8 mouse cellular contexts compared by ENCODE assay signal in genomic region chr2:90917999-90918698, GRCm38 (mm10). TPM values are rescaled to one million over a fixed set of nuclear protein-coding genes. Genes with fewer than 3 reads are reported as not detected.
A peak's percentile ranks its signal among the peaks of the same experiment; 100 is the strongest.
DNase-seq lines count a peak whose midpoint lies in the region; ATAC-seq and TF ChIP-seq lines count a peak whose summit lies in the region.

No protein-coding gene starts in this region.

- peak overlapping the region; percentile 99 for H3K27ac ChIP-seq in layer of hippocampus, adult 2 months
- H3K27ac ChIP-seq in hindbrain, embryonic 15.5 days (replicated peaks): peak overlapping the region; percentile 94
- peak overlapping the region; percentile 91 for H3K27ac ChIP-seq in neural tube, embryonic 13.5 days (replicated peaks)

- whole genome bisulfite sequencing in hindbrain, embryonic 15.5 days: 12% methylated on average over 15 of the region's 16 CpGs
- WGBS in neural tube, embryonic 13.5 days: 11% methylated on average over 15 of the region's 16 CpGs

- no peak for DNase-seq in layer of hippocampus, adult 2 months (ENCODE audit: low spot score in 2 of 2)
- no peak for DNase-seq in layer of hippocampus, postnatal 36 days
- peak; percentile 29 for DNase-seq in liver
- DNase-seq in right cerebral cortex, postnatal 14 days: no peak
- DNase-seq in natural killer cell, adult 2 months (ENCODE audit: low spot score in 2 of 2): no peak

- peaks cover 40% of the 10 kb centered on the region for H3K4me1 ChIP-seq in hindbrain, embryonic 15.5 days (replicated peaks)
- H3K4me1 ChIP-seq in neural tube, embryonic 13.5 days (replicated peaks): peaks cover 41% of the 10 kb centered on the region

- H3K4me2 ChIP-seq in hindbrain, embryonic 15.5 days: peak overlapping the region; percentile 96
- peak overlapping the region; percentile 88 for H3K4me2 ChIP-seq in neural tube, embryonic 13.5 days

- H3K4me3 ChIP-seq in layer of hippocampus, adult 2 months: peak overlapping the region; percentile 82
- H3K4me3 ChIP-seq in hindbrain, embryonic 15.5 days: peak overlapping the region; percentile 79
- H3K4me3 ChIP-seq in neural tube, embryonic 13.5 days: peak overlapping the region; percentile 58

- peak; percentile 59 for ATAC-seq in common myeloid progenitor, adult 5-6 weeks (replicated peaks; ENCODE audit: low read depth, poor library complexity, severe bottlenecking)
- peak; percentile 69 for ATAC-seq in hindbrain, embryonic 15.5 days (ENCODE audit: low FRiP score, low read depth)
- ATAC-seq in neural tube, embryonic 13.5 days (ENCODE audit: low read depth): peak; percentile 49

- H3K27me3 ChIP-seq in hindbrain, embryonic 15.5 days: no peaks in the 10 kb centered on the region
- no peaks in the 10 kb centered on the region for H3K27me3 ChIP-seq in neural tube, embryonic 13.5 days

- peak overlapping the region; percentile 95 for H3K9ac ChIP-seq in hindbrain, embryonic 15.5 days
- peak overlapping the region; percentile 90 for H3K9ac ChIP-seq in neural tube, embryonic 13.5 days

- no peak for TF ChIP-seq CTCF in layer of hippocampus, adult 2 months (conservative IDR thresholded peaks at IDR 0.05)

- peaks cover 8% of the 10 kb centered on the region for H3K36me3 ChIP-seq in hindbrain, embryonic 15.5 days
- H3K36me3 ChIP-seq in neural tube, embryonic 13.5 days: peaks cover 9% of the 10 kb centered on the region

- no peaks in the 10 kb centered on the region for H3K9me3 ChIP-seq in hindbrain, embryonic 15.5 days
- no peaks in the 10 kb centered on the region for H3K9me3 ChIP-seq in neural tube, embryonic 13.5 days

RNA-seq across cellular contexts. Expression of gene Ndufs3, which starts 13.5 kb away (rescaled TPM):
- 100 to 1,000 TPM; 224 to 255 TPM for total RNA-seq in layer of hippocampus, adult 2 months (2021)
- 100 to 1,000 TPM; 228 to 253 TPM for total RNA-seq in layer of hippocampus, postnatal 36 days (2021)
- total RNA-seq in common myeloid progenitor, adult 5-6 weeks (2017): 77.5 and 102 TPM in 2 replicates
- 208 and 220 TPM in 2 replicates for polyA plus RNA-seq in hindbrain, embryonic 15.5 days (2015; fragmentation: Nextera tagmentation; extraction: Ambion mirVana)
- 211 and 216 TPM in 2 replicates for polyA plus RNA-seq in neural tube, embryonic 13.5 days (2015; fragmentation: Nextera tagmentation; extraction: Ambion mirVana)

RNA-seq across cellular contexts. Expression of gene Kbtbd4, which starts 13.6 kb away (rescaled TPM):
- 10 to 100 TPM; 38.1 to 39.5 TPM for total RNA-seq in layer of hippocampus, adult 2 months (2021)
- total RNA-seq in layer of hippocampus, postnatal 36 days (2021): 10 to 100 TPM; 34.0 to 44.0 TPM
- total RNA-seq in common myeloid progenitor, adult 5-6 weeks (2017): 26.1 and 35.8 TPM in 2 replicates
- 52.7 and 58.0 TPM in 2 replicates for polyA plus RNA-seq in hindbrain, embryonic 15.5 days (2015; fragmentation: Nextera tagmentation; extraction: Ambion mirVana)
- polyA plus RNA-seq in neural tube, embryonic 13.5 days (2015; fragmentation: Nextera tagmentation; extraction: Ambion mirVana): 51.2 and 51.6 TPM in 2 replicates

RNA-seq across cellular contexts. Expression of gene Celf1, which starts 22.0 kb away (rescaled TPM):
- total RNA-seq in layer of hippocampus, adult 2 months (2021): 100 to 1,000 TPM; 145 to 147 TPM
- total RNA-seq in layer of hippocampus, postnatal 36 days (2021): 100 to 1,000 TPM; 148 to 152 TPM
- 38.8 and 52.0 TPM in 2 replicates for total RNA-seq in common myeloid progenitor, adult 5-6 weeks (2017)
- polyA plus RNA-seq in hindbrain, embryonic 15.5 days (2015; fragmentation: Nextera tagmentation; extraction: Ambion mirVana): 94.7 and 103 TPM in 2 replicates
- 104 and 112 TPM in 2 replicates for polyA plus RNA-seq in neural tube, embryonic 13.5 days (2015; fragmentation: Nextera tagmentation; extraction: Ambion mirVana)

RNA-seq across cellular contexts. Expression of gene C1qtnf4, which starts 32.5 kb away (rescaled TPM):
- 100 to 1,000 TPM; 184 to 200 TPM for total RNA-seq in layer of hippocampus, adult 2 months (2021)
- total RNA-seq in layer of hippocampus, postnatal 36 days (2021): 100 to 1,000 TPM; 195 to 200 TPM
- not detected in 2 replicates for total RNA-seq in common myeloid progenitor, adult 5-6 weeks (2017)
- 152 and 182 TPM in 2 replicates for polyA plus RNA-seq in hindbrain, embryonic 15.5 days (2015; fragmentation: Nextera tagmentation; extraction: Ambion mirVana)
- 94.0 and 113 TPM in 2 replicates for polyA plus RNA-seq in neural tube, embryonic 13.5 days (2015; fragmentation: Nextera tagmentation; extraction: Ambion mirVana)
